Mouse (Mus musculus) heart, embryonic 12.5 days (tissue): Measurements from ENCODE around the gene Adamtsl1. TPM values are rescaled to one million over a fixed set of nuclear protein-coding genes. Genes with fewer than 3 reads are reported as not detected.
A peak's percentile ranks its signal among the peaks of the same experiment; 100 is the strongest.

ENCODE experiments used
- ATAC-seq: fragments of 200-750 bp; cut with Nextera tagmentation; 2 replicates; pipeline ENCODE4 v1.8.0; 2017; ENCODE audit warnings: moderate TSS enrichment, moderate library complexity; ENCODE audit not compliant: insufficient number of reproducible peaks, low FRiP score
- H3K27ac ChIP-seq: fragments of 300-500 bp; sonication (generic); 2 replicates; pipeline ENCODE4 v1.5.1; 2016; ENCODE audit warnings: mild to moderate bottlenecking, moderate library complexity; ENCODE audit not compliant: poor library complexity, severe bottlenecking
- H3K27me3 ChIP-seq: fragments of 300-500 bp; sonication (generic); replicated peaks from 2 replicates; pipeline ENCODE4 v1.6.1; 2016; ENCODE audit warnings: mild to moderate bottlenecking, moderate library complexity
- H3K36me3 ChIP-seq: fragments of 300-500 bp; sonication (generic); 2 replicates; pipeline ENCODE4 v1.6.1; 2016; ENCODE audit warnings: mild to moderate bottlenecking, moderate library complexity
- H3K4me1 ChIP-seq: fragments of 300-500 bp; sonication (generic); replicated peaks from 2 replicates; pipeline ENCODE4 v1.6.1; 2016; ENCODE audit warnings: mild to moderate bottlenecking
- H3K4me2 ChIP-seq: fragments of 300-500 bp; sonication (generic); 2 replicates; pipeline ENCODE4 v1.6.1; 2016; ENCODE audit warnings: mild to moderate bottlenecking, moderate library complexity
- H3K4me3 ChIP-seq: fragments of 300-500 bp; sonication (generic); 2 replicates; pipeline ENCODE4 v1.5.1; 2016; ENCODE audit warnings: mild to moderate bottlenecking
- H3K9ac ChIP-seq: fragments of 300-500 bp; sonication (generic); 2 replicates; pipeline ENCODE4 v1.6.1; 2016; ENCODE audit warnings: mild to moderate bottlenecking, moderate library complexity
- H3K9me3 ChIP-seq: fragments of 300-500 bp; sonication (generic); replicated peaks from 2 replicates; pipeline ENCODE4 v1.6.1; 2016; ENCODE audit warnings: mild to moderate bottlenecking, moderate library complexity
- whole genome bisulfite sequencing: fragments of 180-500 bp; shearing (Covaris S2); methylation state at CpG from one replicate; pipeline ENCODE4 v1.1.7; 2016; 5-methylcytosine and 5-hydroxymethylcytosine counted together
- polyA plus RNA-seq: library from polyadenylated mRNA; unstranded; fragments of >200 nt; fragmentation: Nextera tagmentation; extraction: Ambion mirVana; gene quantifications from 2 replicates; pipeline ENCODE4 v1.2.1, GENCODE M21; 2016

Adamtsl1 gene
- polyA plus RNA-seq, 1 experiment from 2014 or later: 12.4 TPM

- Histone ChIP-seq H3K4me3 (no peak overlapping the region), H3K36me3 (no peaks in the 10 kb centered on the region), H3K9ac (no peak overlapping the region), H3K4me2 (no peak overlapping the region), H3K9me3 (no peaks in the 10 kb centered on the region), H3K27me3 (no peaks in the 10 kb centered on the region), H3K27ac (no peak overlapping the region), H3K4me1 (peaks cover 5% of the 10 kb centered on the region)
- ATAC-seq: no peak
- WGBS: 42% methylated on average over 2 of the region's 2 CpGs
These were observed 605.1 kb downstream of the Adamtsl1 start for GRCm38 (mm10) chr4:86119067-86119466.

DNA sequence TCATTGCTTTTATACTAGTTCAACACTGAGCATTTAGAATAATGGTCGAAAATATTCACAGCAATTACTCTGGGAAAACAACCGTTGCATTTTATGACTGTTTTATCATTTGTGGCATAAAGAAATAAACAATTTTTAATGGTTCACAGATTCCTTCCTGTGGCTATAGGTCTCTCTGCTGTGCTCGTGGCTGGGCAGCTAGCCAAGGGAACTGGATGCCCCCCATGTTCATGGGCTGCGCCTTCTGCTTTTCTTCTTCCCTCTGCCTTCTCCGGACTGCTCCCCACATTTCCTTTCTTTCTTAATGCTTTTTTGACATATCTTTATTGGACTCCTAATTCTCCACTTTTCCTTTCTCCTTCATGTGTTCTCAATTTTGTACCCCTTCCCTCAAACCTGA lies 608.5 kb downstream of the Adamtsl1 start:
- H3K27ac ChIP-seq: no peak overlapping the region
- H3K4me1 ChIP-seq: peaks cover 10% of the 10 kb centered on the region
- no peaks in the 10 kb centered on the region for H3K9me3 ChIP-seq
- H3K9ac ChIP-seq: no peak overlapping the region
- ATAC-seq: no peak
- no peak overlapping the region for H3K4me2 ChIP-seq
- no peaks in the 10 kb centered on the region for H3K27me3 ChIP-seq
- no peaks in the 10 kb centered on the region for H3K36me3 ChIP-seq
- 70% methylated on average over 5 of the region's 5 CpGs for whole genome bisulfite sequencing
- H3K4me3 ChIP-seq: no peak overlapping the region

- Histone ChIP-seq H3K36me3 (no peaks in the 10 kb centered on the region), H3K27ac (no peak overlapping the region), H3K4me1 (peaks cover 6% of the 10 kb centered on the region; the same call in 1 of the 2 replicates), H3K27me3 (no peaks in the 10 kb centered on the region), H3K9ac (no peak overlapping the region), H3K4me3 (no peak overlapping the region), H3K9me3 (no peaks in the 10 kb centered on the region), H3K4me2 (no peak overlapping the region)
- WGBS: 41% methylated on average over 3 of the region's 3 CpGs
- no peak for ATAC-seq
These were observed 610.4 kb downstream of the Adamtsl1 start for GRCm38 (mm10) chr4:86124374-86124773.

- no peak overlapping the region for H3K27ac ChIP-seq
- H3K36me3 ChIP-seq: no peaks in the 10 kb centered on the region
- no peaks in the 10 kb centered on the region for H3K9me3 ChIP-seq
- no peak overlapping the region for H3K9ac ChIP-seq
- peaks cover 5% of the 10 kb centered on the region; the same call in 1 of the 2 replicates for H3K4me1 ChIP-seq
- no peaks in the 10 kb centered on the region for H3K27me3 ChIP-seq
- WGBS: 69% methylated on average over 2 of the region's 2 CpGs
- H3K4me3 ChIP-seq: no peak overlapping the region
- no peak overlapping the region for H3K4me2 ChIP-seq
- ATAC-seq: no peak
These were observed 612.7 kb downstream of the Adamtsl1 start for GRCm38 (mm10) chr4:86126636-86127035.

DNA sequence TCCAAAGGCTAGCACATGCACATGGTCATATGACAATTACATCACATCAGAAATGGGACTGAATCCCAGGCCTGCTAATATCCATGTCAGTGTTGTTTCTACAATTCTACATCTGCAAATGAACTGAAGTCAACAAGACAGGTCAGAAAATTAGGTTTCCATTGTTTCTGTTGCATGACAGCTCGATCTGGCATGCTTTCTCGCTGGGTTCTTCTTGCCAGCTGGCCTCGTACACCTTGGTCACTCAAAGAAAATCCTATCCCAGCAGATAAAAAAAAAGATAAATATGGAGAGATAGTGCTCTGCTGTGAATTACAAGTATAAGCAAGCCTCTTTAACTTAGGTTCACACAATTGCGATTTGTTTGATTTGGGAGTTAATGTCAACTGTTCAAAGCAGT lies 644.6 kb downstream of the Adamtsl1 start:
- ATAC-seq: no peak
- 85% methylated on average over 4 of the region's 4 CpGs for WGBS
- no peaks in the 10 kb centered on the region for H3K36me3 ChIP-seq
- no peak overlapping the region for H3K4me3 ChIP-seq
- H3K9me3 ChIP-seq: no peaks in the 10 kb centered on the region
- no peaks in the 10 kb centered on the region for H3K27me3 ChIP-seq
- H3K27ac ChIP-seq: no peak overlapping the region
- no peaks in the 10 kb centered on the region for H3K4me1 ChIP-seq
- no peak overlapping the region for H3K9ac ChIP-seq
- H3K4me2 ChIP-seq: no peak overlapping the region

- ATAC-seq: no peak
These were observed 645.4 kb downstream of the Adamtsl1 start for GRCm38 (mm10) chr4:86159362-86159761.

DNA sequence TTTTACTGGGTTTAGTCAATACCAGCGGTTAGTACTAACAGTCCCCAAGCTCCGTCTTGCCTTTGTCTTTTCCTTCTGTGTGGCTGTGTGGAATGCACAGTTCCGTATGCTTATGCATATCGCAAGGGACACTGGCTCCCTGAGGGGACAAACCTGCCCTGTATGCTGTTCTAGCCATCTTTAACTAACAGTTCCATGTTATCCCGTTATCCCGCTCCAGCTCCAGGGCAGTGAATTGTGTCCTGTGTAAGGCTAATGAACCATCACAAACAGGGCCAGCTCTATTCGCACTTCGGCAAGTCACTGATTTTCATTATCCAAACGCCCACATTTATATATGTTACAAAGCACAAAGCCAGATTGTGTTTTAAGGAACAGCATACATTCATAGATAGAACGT lies 656.8 kb downstream of the Adamtsl1 start:
- Histone ChIP-seq H3K4me2 (no peak overlapping the region), H3K27me3 (no peaks in the 10 kb centered on the region), H3K9ac (no peak overlapping the region), H3K4me3 (no peak overlapping the region), H3K36me3 (no peaks in the 10 kb centered on the region), H3K4me1 (no peaks in the 10 kb centered on the region; the same call in 1 of the 2 replicates), H3K9me3 (peaks cover 13% of the 10 kb centered on the region; the same call in 1 of the 2 replicates), H3K27ac (no peak overlapping the region)
- WGBS: 89% methylated on average over 10 of the region's 10 CpGs
- no peak for ATAC-seq

More at GRCm38 (mm10) chr4:86159362-86159761, 645.4 kb downstream of the Adamtsl1 start:
- Histone ChIP-seq H3K4me1 (no peaks in the 10 kb centered on the region), H3K4me3 (no peak overlapping the region), H3K4me2 (no peak overlapping the region), H3K27ac (no peak overlapping the region), H3K9me3 (no peaks in the 10 kb centered on the region), H3K9ac (no peak overlapping the region), H3K27me3 (no peaks in the 10 kb centered on the region), H3K36me3 (no peaks in the 10 kb centered on the region)
- 48% methylated on average over 1 of the region's 1 CpGs for WGBS

DNA sequence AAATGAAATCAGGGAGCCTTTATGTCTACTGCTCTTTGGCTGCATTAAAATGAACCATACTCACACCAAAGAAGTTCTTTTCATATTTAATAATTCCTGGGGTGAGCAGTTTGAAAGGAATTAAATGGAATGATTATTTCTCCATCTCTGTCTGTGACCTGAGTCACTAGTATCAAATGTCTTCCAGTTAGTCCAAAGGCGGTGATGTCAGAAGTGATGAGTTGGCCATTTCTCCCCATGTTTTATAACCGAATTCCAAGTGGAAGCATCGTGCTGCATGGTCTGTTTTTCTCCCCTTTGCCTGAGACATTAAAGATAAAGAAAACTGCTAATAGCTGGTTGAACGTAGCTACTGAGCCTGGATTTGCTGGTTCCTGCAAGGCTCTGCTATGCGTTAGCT lies 657.5 kb downstream of the Adamtsl1 start:
- Histone ChIP-seq H3K4me3 (no peak overlapping the region), H3K27ac (no peak overlapping the region), H3K27me3 (no peaks in the 10 kb centered on the region), H3K4me2 (no peak overlapping the region), H3K9me3 (peaks cover 13% of the 10 kb centered on the region; the same call in 1 of the 2 replicates), H3K4me1 (no peaks in the 10 kb centered on the region; the same call in 1 of the 2 replicates), H3K9ac (no peak overlapping the region), H3K36me3 (no peaks in the 10 kb centered on the region)
- WGBS: 63% methylated on average over 5 of the region's 5 CpGs
- ATAC-seq: no peak

DNA sequence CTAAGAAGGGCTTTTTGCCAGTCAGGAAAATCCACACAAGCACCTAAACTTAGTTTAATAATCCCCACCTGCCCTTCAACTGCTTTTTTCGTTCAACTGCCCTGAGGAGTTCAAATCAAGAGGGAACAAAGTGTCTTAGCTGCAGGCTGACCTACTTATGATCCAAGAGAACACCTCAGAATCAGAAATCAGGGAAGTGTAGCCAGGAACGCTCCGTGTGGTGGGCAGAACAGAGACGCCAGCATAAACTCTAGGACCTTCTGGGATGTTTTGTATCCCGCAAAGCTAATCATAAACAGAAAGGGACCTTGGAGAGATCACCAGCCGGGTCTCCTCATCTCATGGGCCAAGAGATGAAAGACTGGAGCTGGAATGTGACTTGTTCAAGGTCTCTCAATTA lies 663.5 kb downstream of the Adamtsl1 start:
- no peak for ATAC-seq
- no peaks in the 10 kb centered on the region for H3K27me3 ChIP-seq
- no peak overlapping the region for H3K27ac ChIP-seq
- H3K9ac ChIP-seq: no peak overlapping the region
- no peak overlapping the region for H3K4me2 ChIP-seq
- H3K9me3 ChIP-seq: no peaks in the 10 kb centered on the region
- 83% methylated on average over 6 of the region's 6 CpGs for WGBS
- H3K36me3 ChIP-seq: no peaks in the 10 kb centered on the region
- no peak overlapping the region for H3K4me3 ChIP-seq
- no peaks in the 10 kb centered on the region; the same call in 1 of the 2 replicates for H3K4me1 ChIP-seq

- no peaks in the 10 kb centered on the region for H3K36me3 ChIP-seq
- H3K27me3 ChIP-seq: no peaks in the 10 kb centered on the region
- no peak overlapping the region for H3K4me2 ChIP-seq
- H3K4me3 ChIP-seq: no peak overlapping the region
- H3K4me1 ChIP-seq: no peaks in the 10 kb centered on the region; the same call in 1 of the 2 replicates
- ATAC-seq: no peak
- no peak overlapping the region for H3K9ac ChIP-seq
- no peaks in the 10 kb centered on the region for H3K9me3 ChIP-seq
- H3K27ac ChIP-seq: no peak overlapping the region
- 75% methylated on average over 14 of the region's 14 CpGs for WGBS
These were observed 664.1 kb downstream of the Adamtsl1 start for GRCm38 (mm10) chr4:86178116-86178515.

DNA sequence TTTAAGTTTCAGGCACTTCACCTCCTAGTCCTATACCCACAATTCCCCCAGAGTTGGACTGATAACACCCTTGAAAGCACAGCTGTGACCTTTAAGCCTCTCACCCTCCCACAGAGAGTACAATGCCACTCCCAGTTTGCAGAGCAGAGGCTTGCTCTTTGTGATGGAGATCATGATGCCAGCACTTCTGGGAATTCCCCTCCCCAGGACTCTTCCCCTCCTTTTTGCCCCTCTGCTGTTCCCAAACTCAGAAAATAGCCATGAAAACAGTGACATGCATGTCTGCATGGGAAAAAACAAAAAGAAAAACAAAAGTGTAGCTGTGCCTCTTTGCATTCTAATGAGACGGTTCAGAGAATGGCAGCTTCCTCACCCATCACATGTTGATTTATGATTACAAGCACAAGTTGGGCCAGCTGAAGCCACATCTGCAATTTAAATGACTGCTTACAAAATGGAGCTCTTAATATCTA lies 669.8 kb downstream of the Adamtsl1 start:
- Histone ChIP-seq H3K4me1 (peaks cover 6% of the 10 kb centered on the region; the same call in 1 of the 2 replicates), H3K9ac (no peak overlapping the region), H3K27ac (no peak overlapping the region), H3K27me3 (no peaks in the 10 kb centered on the region), H3K9me3 (no peaks in the 10 kb centered on the region), H3K4me2 (no peak overlapping the region), H3K36me3 (no peaks in the 10 kb centered on the region), H3K4me3 (no peak overlapping the region)
- ATAC-seq: no peak
- 70% methylated on average over 1 of the region's 1 CpGs for WGBS

- 61% methylated on average over 2 of the region's 2 CpGs for WGBS
- H3K4me2 ChIP-seq: no peak overlapping the region
- H3K9ac ChIP-seq: no peak overlapping the region
- no peaks in the 10 kb centered on the region for H3K36me3 ChIP-seq
- H3K9me3 ChIP-seq: no peaks in the 10 kb centered on the region
- peaks cover 4% of the 10 kb centered on the region; the same call in 1 of the 2 replicates for H3K4me1 ChIP-seq
- H3K27me3 ChIP-seq: no peaks in the 10 kb centered on the region
- H3K4me3 ChIP-seq: no peak overlapping the region
- ATAC-seq: no peak
- peak overlapping the region; percentile 37 for H3K27ac ChIP-seq
These were observed 675.9 kb downstream of the Adamtsl1 start for GRCm38 (mm10) chr4:86189853-86190252.
